Mouse (Mus musculus): ENCODE measurements around the gene Hopx. TPM values are rescaled to one million over a fixed set of nuclear protein-coding genes. Genes with fewer than 3 reads are reported as not detected.

Gene Hopx
- total and polyA plus RNA-seq, 3 experiments: 26.8 to 43.4 TPM; not detected in 1

DNA sequence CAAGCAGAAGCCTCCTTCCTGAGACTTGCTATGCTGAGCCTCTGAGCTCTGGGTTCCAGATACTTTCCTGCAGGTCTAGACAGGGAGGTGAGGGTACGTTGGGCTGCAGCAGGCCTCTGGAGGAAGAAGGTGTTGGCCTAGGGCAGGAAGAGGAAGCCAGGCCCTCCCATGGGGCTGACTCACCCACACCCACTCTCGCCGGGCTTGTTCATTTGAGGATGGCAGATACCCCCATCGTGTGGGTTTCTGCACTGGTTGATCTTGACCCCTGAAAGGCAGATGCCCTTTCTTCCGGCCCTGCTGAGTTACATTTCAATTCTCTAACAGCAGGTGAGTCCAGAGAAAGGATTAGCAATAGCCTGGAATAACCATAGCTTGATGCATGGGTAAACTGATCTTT is 22.4 kb downstream of the Hopx start:
- no peaks in the 10 kb centered on the region for H3K27me3 ChIP-seq (ENCODE audit: control insufficient read depth in 1 of 2, insufficient read depth in 2 of 2, low read length in 2 of 2)
- H3K36me3 ChIP-seq (ENCODE audit: control insufficient read depth in 1 of 2, insufficient read depth in 2 of 2, low read length in 2 of 2): peaks cover 0 to 44% of the 10 kb centered on the region in 2 experiments; a peak in 2 of 4 replicates
- H3K27ac ChIP-seq (ENCODE audit: control insufficient read depth, low read depth, low read length): peak overlapping the region; percentile 49
- H3K9me3 ChIP-seq (replicated peaks; ENCODE audit: insufficient read depth, low read length): no peaks in the 10 kb centered on the region
- peak overlapping the region; percentile 39 for H3K9ac ChIP-seq (ENCODE audit: control insufficient read depth, low read depth, low read length, poor library complexity, severe bottlenecking)
- peak overlapping the region; percentile 37 to 42 for H3K4me3 ChIP-seq (ENCODE audit: control insufficient read depth in 1 of 2, insufficient read depth in 1 of 2, low read depth in 2 of 2, low read length in 2 of 2)
- H3K4me1 ChIP-seq (ENCODE audit: control insufficient read depth in 1 of 2, insufficient read depth in 2 of 2, low read length in 2 of 2): peaks cover 31 to 55% of the 10 kb centered on the region in 2 experiments
- TF ChIP-seq ELF1 (IDR thresholded peaks at IDR 0.05; ENCODE audit: low read depth, low read length): peak; percentile 60; the same call in 1 of the 2 replicates
- 0 out of 2 replicates have a peak, but pooled peaks have one; percentile 8 for TF ChIP-seq ETS1 (IDR thresholded peaks at IDR 0.05; ENCODE audit: low read depth, low read length)
- peak; percentile 39 to 53; a peak in 2 of 4 replicates for TF ChIP-seq EP300 (IDR thresholded peaks at IDR 0.05; ENCODE audit: low read depth in 1 of 2, low read length in 2 of 2)
- peak in 1 of 2 experiments; percentile 57; a peak in 1 of 4 replicates for TF ChIP-seq POLR2A (IDR thresholded peaks at IDR 0.05; ENCODE audit: control insufficient read depth in 1 of 2, insufficient read depth in 1 of 2, low read depth in 1 of 2, low read length in 2 of 2, poor library complexity in 1 of 2)
- TF ChIP-seq GABPA (IDR thresholded peaks at IDR 0.05; ENCODE audit: low read depth, low read length): no peak
- TF ChIP-seq NELFE (IDR thresholded peaks at IDR 0.05; ENCODE audit: low read depth, low read length): peak; percentile 39; the same call in 1 of the 2 replicates
- peak; percentile 64 for TF ChIP-seq TBP (IDR thresholded peaks at IDR 0.05; ENCODE audit: low read depth, low read length)
- no peak for TF ChIP-seq GATA1 (IDR thresholded peaks at IDR 0.05; ENCODE audit: low read depth, low read length)
- no peak for TF ChIP-seq RCOR1 (IDR thresholded peaks at IDR 0.05; ENCODE audit: low read depth, low read length)
- no peak for TF ChIP-seq POLR2AphosphoS5 (IDR thresholded peaks at IDR 0.05; ENCODE audit: borderline replicate concordance, low read depth, low read length)
- no peak for TF ChIP-seq BHLHE40 (IDR thresholded peaks at IDR 0.05; ENCODE audit: borderline replicate concordance, low read depth, low read length)
- TF ChIP-seq E2F4 (IDR thresholded peaks at IDR 0.05; ENCODE audit: borderline replicate concordance, low read depth, low read length): no peak
- H3K79me2 ChIP-seq (ENCODE audit: control insufficient read depth, insufficient read depth, low read length, poor library complexity): peaks cover 4% of the 10 kb centered on the region; the same call in 1 of the 2 replicates
- DNase-seq (ENCODE audit: low read depth, low spot score): peak; percentile 77

DNA sequence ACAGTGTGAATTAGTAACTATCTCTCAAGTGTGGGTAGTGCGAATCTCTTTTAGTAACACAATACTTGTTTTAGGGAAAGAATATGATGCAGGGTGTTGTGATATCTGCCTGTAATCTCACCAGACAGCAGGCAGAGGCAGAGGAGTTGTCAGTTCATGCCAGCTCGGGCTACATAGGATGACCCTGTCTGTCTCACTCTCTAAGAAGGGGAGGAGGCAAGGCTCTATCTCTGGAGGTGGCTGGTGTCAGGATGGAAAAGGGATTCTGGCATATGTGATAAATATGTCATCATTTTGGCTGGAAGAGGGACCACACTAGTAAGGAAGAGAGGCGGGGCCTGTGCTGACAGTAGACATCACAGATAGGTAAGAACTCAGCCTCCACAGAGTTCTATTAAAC is 23.0 kb downstream of the Hopx start:
- Histone ChIP-seq H3K27me3 (ENCODE audit: control insufficient read depth in 1 of 2, insufficient read depth in 2 of 2, low read length in 2 of 2) (no peaks in the 10 kb centered on the region), H3K27ac (ENCODE audit: control insufficient read depth, low read depth, low read length) (no peak overlapping the region)
- TF ChIP-seq NELFE (IDR thresholded peaks at IDR 0.05; ENCODE audit: low read depth, low read length): no peak
- no peak for TF ChIP-seq MAFK (IDR thresholded peaks at IDR 0.05; ENCODE audit: borderline replicate concordance, low read depth, low read length)
- TF ChIP-seq POLR2AphosphoS2 (IDR thresholded peaks at IDR 0.05; ENCODE audit: low read length): no peak
- no peak for TF ChIP-seq CTCF (IDR thresholded peaks at IDR 0.05 in 2 of 3, conservative IDR thresholded peaks at IDR 0.05 in 1 of 3; ENCODE audit: control insufficient read depth in 1 of 3, insufficient read depth in 1 of 3, low read depth in 2 of 3, low read length in 3 of 3, poor library complexity in 1 of 3, severe bottlenecking in 1 of 3)
- no peak for TF ChIP-seq RAD21 (IDR thresholded peaks at IDR 0.05; ENCODE audit: low read depth, low read length)
- no peak for TF ChIP-seq USF1 (IDR thresholded peaks at IDR 0.05; ENCODE audit: low read depth, low read length)
- no peak for TF ChIP-seq MXI1 (IDR thresholded peaks at IDR 0.05; ENCODE audit: low read depth, low read length)
- TF ChIP-seq ZNF384 (IDR thresholded peaks at IDR 0.05; ENCODE audit: low read depth, low read length): no peak
- no peak for TF ChIP-seq NRF1 (IDR thresholded peaks at IDR 0.05; ENCODE audit: insufficient read depth, low read depth, low read length, poor library complexity, severe bottlenecking)
- TF ChIP-seq UBTF (IDR thresholded peaks at IDR 0.05; ENCODE audit: borderline replicate concordance, insufficient read depth, low read depth, low read length): no peak
- TF ChIP-seq MAX (IDR thresholded peaks at IDR 0.05; ENCODE audit: low read length): no peak
- no peak for TF ChIP-seq JUND (IDR thresholded peaks at IDR 0.05; ENCODE audit: low read depth, low read length)
- no peak for TF ChIP-seq ZMIZ1 (IDR thresholded peaks at IDR 0.05; ENCODE audit: low read depth, low read length)
- no peak for TF ChIP-seq ELF1 (IDR thresholded peaks at IDR 0.05; ENCODE audit: low read depth, low read length)
- TF ChIP-seq GATA1 (IDR thresholded peaks at IDR 0.05; ENCODE audit: low read depth, low read length): peak; percentile 14; the same call in 1 of the 2 replicates
- TF ChIP-seq TBP (IDR thresholded peaks at IDR 0.05; ENCODE audit: low read depth, low read length): no peak
- TF ChIP-seq MAZ (IDR thresholded peaks at IDR 0.05; ENCODE audit: low read depth, low read length): no peak
- TF ChIP-seq POLR2AphosphoS5 (IDR thresholded peaks at IDR 0.05; ENCODE audit: borderline replicate concordance, low read depth, low read length): no peak
- no peak for TF ChIP-seq CHD2 (IDR thresholded peaks at IDR 0.05; ENCODE audit: low read length)
- peak; percentile 46 to 50; a peak in 3 of 4 replicates for TF ChIP-seq EP300 (IDR thresholded peaks at IDR 0.05; ENCODE audit: low read depth in 1 of 2, low read length in 2 of 2)
- TF ChIP-seq TCF12 (IDR thresholded peaks at IDR 0.05; ENCODE audit: low read depth, low read length): peak; percentile 15; the same call in 1 of the 2 replicates
- TF ChIP-seq ETS1 (IDR thresholded peaks at IDR 0.05; ENCODE audit: low read depth, low read length): peak; percentile 40; the same call in 1 of the 2 replicates
- TF ChIP-seq HCFC1 (IDR thresholded peaks at IDR 0.05; ENCODE audit: low read depth, low read length): no peak
- no peak for TF ChIP-seq MEF2A (IDR thresholded peaks at IDR 0.05; ENCODE audit: extremely low read depth, insufficient replicate concordance, low read depth, low read length, poor library complexity, severe bottlenecking)

More for the DNA sequence above, 23.0 kb downstream of the Hopx start:
- Histone ChIP-seq H3K36me3 (ENCODE audit: control insufficient read depth in 1 of 2, insufficient read depth in 2 of 2, low read length in 2 of 2) (peaks cover 0 to 46% of the 10 kb centered on the region in 2 experiments; a peak in 2 of 4 replicates), H3K4me3 (ENCODE audit: control insufficient read depth in 1 of 2, insufficient read depth in 1 of 2, low read depth in 2 of 2, low read length in 2 of 2) (no peak overlapping the region), H3K4me1 (ENCODE audit: control insufficient read depth in 1 of 2, insufficient read depth in 2 of 2, low read length in 2 of 2) (peaks cover 31 to 59% of the 10 kb centered on the region in 2 experiments), H3K9me3 (replicated peaks; ENCODE audit: insufficient read depth, low read length) (no peaks in the 10 kb centered on the region), H3K9ac (ENCODE audit: control insufficient read depth, low read depth, low read length, poor library complexity, severe bottlenecking) (no peak overlapping the region), H3K79me2 (ENCODE audit: control insufficient read depth, insufficient read depth, low read length, poor library complexity) (peaks cover 4% of the 10 kb centered on the region; the same call in 1 of the 2 replicates)
- DNase-seq (ENCODE audit: low read depth, low spot score): peak; percentile 51
